28 mouse cellular contexts compared by ENCODE assay signal in the genomic region with DNA sequence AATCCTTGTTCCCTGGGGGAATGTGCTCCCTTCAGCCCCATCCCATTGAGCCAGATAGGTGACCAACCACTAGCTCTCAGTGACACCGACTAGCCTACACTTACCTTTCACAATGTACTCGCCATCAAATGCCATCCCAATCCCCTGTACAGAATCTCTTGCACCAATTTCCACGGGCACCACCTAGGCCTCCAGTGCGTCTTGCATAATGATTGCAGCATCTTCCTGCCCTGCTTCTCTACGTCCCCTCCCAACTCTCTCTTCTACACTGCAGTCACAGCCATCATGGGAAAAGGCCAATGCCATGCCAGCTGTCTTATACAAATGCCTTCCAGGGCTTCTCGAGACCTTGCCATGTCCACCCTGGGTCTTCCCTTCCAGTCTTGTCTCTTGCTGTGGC. TPM values are rescaled to one million over a fixed set of nuclear protein-coding genes. Genes with fewer than 3 reads are reported as not detected.
"Had no signal": no experiment of that assay in that cellular context is flagged by ENCODE, and none has a peak within 500 bp of the region (broad histone marks: within the 10 kb centered on the region; RNA-seq: fewer than 3 reads in every experiment).

No protein-coding gene starts in this region.

- H3K36me3 ChIP-seq: heart, embryonic 10.5 days; heart, embryonic 12.5 days; hindbrain, embryonic 10.5 days; hindbrain, embryonic 12.5 days; intestine, embryonic 15.5 days; limb, embryonic 10.5 days; limb, embryonic 12.5 days; liver, embryonic 12.5 days had no signal

- H3K4me3 ChIP-seq: heart, adult 2 months; heart, embryonic 10.5 days; heart, embryonic 12.5 days; hindbrain, embryonic 10.5 days; hindbrain, embryonic 12.5 days; intestine, embryonic 15.5 days; layer of hippocampus, adult 2 months; left cerebral cortex, adult 2 months; limb, embryonic 10.5 days; limb, embryonic 12.5 days; liver, embryonic 12.5 days had no signal

- DNase-seq: gastrocnemius, postnatal 14 days; heart, adult 11 months; heart, adult 2 months; heart, postnatal 10 days; heart, postnatal 4 days; kidney, adult 18-20 months; kidney, adult 8-10 months; kidney, postnatal 10 days; kidney, postnatal 25 days; kidney, postnatal 4 days; liver had no signal

- ATAC-seq: hindbrain, embryonic 16.5 days; inflammation-experienced regulatory T-cells, adult 6 months; intestine, embryonic 15.5 days; intestine, postnatal 0 days; liver, embryonic 12.5 days had no signal

- H3K9me3 ChIP-seq: heart, embryonic 10.5 days; heart, embryonic 12.5 days; hindbrain, embryonic 10.5 days; hindbrain, embryonic 12.5 days; intestine, embryonic 15.5 days; limb, embryonic 10.5 days; limb, embryonic 12.5 days; liver, embryonic 12.5 days had no signal

- H3K27ac ChIP-seq: heart, adult 2 months; heart, embryonic 10.5 days; hindbrain, embryonic 10.5 days; hindbrain, embryonic 12.5 days; hindbrain, embryonic 14.5 days; intestine, embryonic 15.5 days; layer of hippocampus, adult 2 months; left cerebral cortex, adult 2 months; limb, embryonic 10.5 days; limb, embryonic 12.5 days; liver, embryonic 12.5 days had no signal

- H3K9ac ChIP-seq: heart, embryonic 12.5 days; hindbrain, embryonic 12.5 days; hindbrain, embryonic 14.5 days; intestine, embryonic 15.5 days; limb, embryonic 12.5 days; liver, embryonic 12.5 days had no signal

- H3K4me1 ChIP-seq: heart, embryonic 10.5 days; heart, embryonic 12.5 days; hindbrain, embryonic 10.5 days; hindbrain, embryonic 12.5 days; intestine, embryonic 15.5 days; limb, embryonic 10.5 days; limb, embryonic 12.5 days; liver, embryonic 12.5 days had no signal

- H3K4me2 ChIP-seq: heart, embryonic 12.5 days; hindbrain, embryonic 12.5 days; hindbrain, embryonic 14.5 days; intestine, embryonic 15.5 days; limb, embryonic 12.5 days; liver, embryonic 12.5 days had no signal

- H3K27me3 ChIP-seq: heart, embryonic 12.5 days; hindbrain, embryonic 12.5 days; intestine, embryonic 15.5 days; limb, embryonic 12.5 days; liver, embryonic 12.5 days had no signal

RNA-seq across cellular contexts. Expression of gene Frmd7, which starts 47.4 kb away (rescaled TPM):
- total RNA-seq: heart, postnatal 10 days; heart, postnatal 25 days; heart, postnatal 4 days had no signal
- polyA plus RNA-seq: heart, embryonic 14.5 days; hindbrain, embryonic 12.5 days; inflammation-experienced regulatory T-cells, adult 6 months; kidney, embryonic 14.5 days had no signal
